In genomic region chr5:64579494-64580339, GRCm38 (mm10) we compare ENCODE assay signal across 8 mouse cellular contexts.
DNase-seq lines count a peak whose midpoint lies in the region; ATAC-seq and TF ChIP-seq lines count a peak whose summit lies in the region.

No protein-coding gene starts in this region.

- H3K4me1 ChIP-seq in ES-E14 (ENCODE audit: control insufficient read depth in 2 of 2, insufficient read depth in 2 of 2, low read length in 2 of 2, poor library complexity in 1 of 2), result peaks cover 0 to 20% of the 10 kb centered on the region in 2 experiments; a peak in 3 of 4 replicates
- H3K4me1 ChIP-seq in forebrain, embryonic 14.5 days (ENCODE audit: control insufficient read depth, insufficient read depth, low read length), result peaks cover 7% of the 10 kb centered on the region
- no peaks in the 10 kb centered on the region; the same call in 1 of the 2 replicates for H3K4me1 ChIP-seq in hindbrain, embryonic 11.5 days (replicated peaks; ENCODE audit: control insufficient read depth, insufficient read depth, low read length)
- peaks cover 23% of the 10 kb centered on the region for H3K4me1 ChIP-seq in limb, embryonic 14.5 days (ENCODE audit: control insufficient read depth, insufficient read depth, low read length)
- peaks cover 11% of the 10 kb centered on the region for H3K4me1 ChIP-seq in midbrain, embryonic 14.5 days (ENCODE audit: control insufficient read depth, insufficient read depth, low read length)

- H3K9ac ChIP-seq in ES-E14 (ENCODE audit: insufficient read depth, low read depth, low read length, poor library complexity, severe bottlenecking), result no peak overlapping the region
- peak overlapping the region; percentile 40; the same call in 1 of the 2 replicates for H3K9ac ChIP-seq in forebrain, embryonic 14.5 days (ENCODE audit: low read length)
- H3K9ac ChIP-seq in hindbrain, embryonic 11.5 days (ENCODE audit: low read depth, low read length), result peak overlapping the region; percentile 8; the same call in 1 of the 2 replicates
- no peak overlapping the region for H3K9ac ChIP-seq in limb, embryonic 14.5 days (ENCODE audit: low read depth, low read length, severe bottlenecking)
- H3K9ac ChIP-seq in midbrain, embryonic 14.5 days (replicated peaks; ENCODE audit: low read length), result no peak overlapping the region

- 5% methylated on average over 14 of the region's 14 CpGs for WGBS in forebrain, embryonic 14.5 days
- 11% methylated on average over 14 of the region's 14 CpGs for WGBS in hindbrain, embryonic 11.5 days
- WGBS in limb, embryonic 14.5 days, result 5% methylated on average over 14 of the region's 14 CpGs
- 7% methylated on average over 14 of the region's 14 CpGs for whole genome bisulfite sequencing in midbrain, embryonic 14.5 days

- DNase-seq in ES-E14 (ENCODE audit: low read depth, low spot score), result peak; percentile 42
- DNase-seq in adrenal gland, postnatal 10 days, result peak; percentile 72
- peak; percentile 77 for DNase-seq in forebrain, embryonic 14.5 days (ENCODE audit: low spot score)
- peak; percentile 44 for DNase-seq in hindbrain, embryonic 11.5 days (ENCODE audit: low spot score)
- DNase-seq in limb, embryonic 14.5 days (ENCODE audit: low spot score), result peak; percentile 63
- peak; percentile 46 for DNase-seq in midbrain, embryonic 14.5 days
- no peak for DNase-seq in natural killer cell, adult 2 months (ENCODE audit: low spot score in 2 of 2)

- in situ Hi-C loops in ES-E14 (cut with MboI; ENCODE audit: low sequenced_read_pairs in 2 of 2, unreplicated experiment in 2 of 2), result loop anchor here (10.0 to 25.0 kb wide), 4 partner anchors 195 to 285 kb away; partner anchors contain the start of gene Klf3 (in 1 of the 2)

- H3K9me3 ChIP-seq in ES-E14 (ENCODE audit: control insufficient read depth, insufficient read depth, low read depth, low read length), result no peaks in the 10 kb centered on the region
- H3K9me3 ChIP-seq in forebrain, embryonic 14.5 days (replicated peaks; ENCODE audit: control insufficient read depth, low read length), result no peaks in the 10 kb centered on the region
- no peaks in the 10 kb centered on the region for H3K9me3 ChIP-seq in hindbrain, embryonic 11.5 days (ENCODE audit: control insufficient read depth, low read length)
- no peaks in the 10 kb centered on the region for H3K9me3 ChIP-seq in limb, embryonic 14.5 days (ENCODE audit: control insufficient read depth, low read length)
- H3K9me3 ChIP-seq in midbrain, embryonic 14.5 days (ENCODE audit: control insufficient read depth, low read length), result no peaks in the 10 kb centered on the region

- no peaks in the 10 kb centered on the region; the same call in 1 of the 2 replicates for H3K27me3 ChIP-seq in forebrain, embryonic 14.5 days (replicated peaks; ENCODE audit: control insufficient read depth, insufficient read depth, low read length)
- H3K27me3 ChIP-seq in hindbrain, embryonic 11.5 days (ENCODE audit: control insufficient read depth, insufficient read depth, low read length), result no peaks in the 10 kb centered on the region
- H3K27me3 ChIP-seq in limb, embryonic 14.5 days (ENCODE audit: control insufficient read depth, insufficient read depth, low read length), result no peaks in the 10 kb centered on the region
- no peaks in the 10 kb centered on the region for H3K27me3 ChIP-seq in midbrain, embryonic 14.5 days (ENCODE audit: control insufficient read depth, insufficient read depth, low read length)

- peak overlapping the region; percentile 54 for H3K27ac ChIP-seq in ES-E14 (ENCODE audit: insufficient read depth, low read depth, low read length, poor library complexity, severe bottlenecking)
- H3K27ac ChIP-seq in forebrain, embryonic 14.5 days (ENCODE audit: low read depth, low read length), result peak overlapping the region; percentile 10; the same call in 1 of the 2 replicates
- H3K27ac ChIP-seq in hindbrain, embryonic 11.5 days (ENCODE audit: low read depth, low read length), result peak overlapping the region; percentile 67
- peak overlapping the region; percentile 56 for H3K27ac ChIP-seq in limb, embryonic 14.5 days (replicated peaks; ENCODE audit: low read depth, low read length)
- no peak overlapping the region; the same call in 1 of the 2 replicates for H3K27ac ChIP-seq in midbrain, embryonic 14.5 days (replicated peaks; ENCODE audit: low read depth, low read length)

- H3K4me3 ChIP-seq in ES-E14 (ENCODE audit: insufficient read depth in 1 of 2, low read depth in 1 of 2, low read length in 2 of 2, poor library complexity in 1 of 2, severe bottlenecking in 1 of 2), result no peak overlapping the region
- H3K4me3 ChIP-seq in forebrain, embryonic 14.5 days (ENCODE audit: low read depth, low read length), result no peak overlapping the region
- no peak overlapping the region for H3K4me3 ChIP-seq in hindbrain, embryonic 11.5 days (ENCODE audit: low read depth, low read length)
- no peak overlapping the region; the same call in 1 of the 2 replicates for H3K4me3 ChIP-seq in limb, embryonic 14.5 days (replicated peaks; ENCODE audit: low read length)
- H3K4me3 ChIP-seq in midbrain, embryonic 14.5 days (replicated peaks; ENCODE audit: low read depth, low read length), result no peak overlapping the region

- no peak for TF ChIP-seq POLR2A in limb, embryonic 14.5 days (IDR thresholded peaks at IDR 0.05; ENCODE audit: borderline replicate concordance, extremely low read depth, insufficient read depth, insufficient read length)

- H3K36me3 ChIP-seq in ES-E14 (ENCODE audit: control insufficient read depth, insufficient read depth, low read length, poor library complexity, severe bottlenecking), result no peaks in the 10 kb centered on the region
- no peaks in the 10 kb centered on the region for H3K36me3 ChIP-seq in forebrain, embryonic 14.5 days (ENCODE audit: control insufficient read depth, insufficient read depth, low read length)
- no peaks in the 10 kb centered on the region for H3K36me3 ChIP-seq in hindbrain, embryonic 11.5 days (ENCODE audit: control insufficient read depth, insufficient read depth, low read length)
- H3K36me3 ChIP-seq in limb, embryonic 14.5 days (ENCODE audit: control insufficient read depth, insufficient read depth, low read length), result no peaks in the 10 kb centered on the region
- H3K36me3 ChIP-seq in midbrain, embryonic 14.5 days (ENCODE audit: control insufficient read depth, insufficient read depth, low read length), result no peaks in the 10 kb centered on the region

- H3K4me2 ChIP-seq in forebrain, embryonic 14.5 days (ENCODE audit: low read length), result peak overlapping the region; percentile 28
- H3K4me2 ChIP-seq in hindbrain, embryonic 11.5 days (replicated peaks; ENCODE audit: low read depth, low read length), result no peak overlapping the region; the same call in 1 of the 2 replicates
- H3K4me2 ChIP-seq in limb, embryonic 14.5 days (replicated peaks; ENCODE audit: low read depth, low read length, severe bottlenecking), result peak overlapping the region; percentile 34
- peak overlapping the region; percentile 27 for H3K4me2 ChIP-seq in midbrain, embryonic 14.5 days (ENCODE audit: low read length)

- peak; percentile 88 for ATAC-seq in forebrain, embryonic 14.5 days
- ATAC-seq in hindbrain, embryonic 11.5 days (ENCODE audit: low FRiP score), result peak; percentile 74
- ATAC-seq in limb, embryonic 14.5 days (ENCODE audit: low FRiP score, low read depth), result peak; percentile 55; the same call in 1 of the 2 replicates
- peak; percentile 63; the same call in 1 of the 2 replicates for ATAC-seq in midbrain, embryonic 14.5 days (ENCODE audit: low FRiP score, low TSS enrichment)
- ATAC-seq in inflammation-experienced regulatory T-cells, adult 6 months, result no peak

TF ChIP-seq in ES-E14, 5 proteins besides CTCF, POLR2A, EP300 and RAD21:
- TF ChIP-seq ZC3H11A (IDR thresholded peaks at IDR 0.05; ENCODE audit: borderline replicate concordance, low read depth, low read length), result no peak
- no peak for TF ChIP-seq MAFK (IDR thresholded peaks at IDR 0.05; ENCODE audit: insufficient read depth, low read depth, low read length)
- no peak for TF ChIP-seq HCFC1 (IDR thresholded peaks at IDR 0.05; ENCODE audit: borderline replicate concordance, insufficient read depth, low read length)
- peak; percentile 15; the same call in 1 of the 2 replicates for TF ChIP-seq CHD2 (IDR thresholded peaks at IDR 0.05; ENCODE audit: low read depth, low read length)
- no peak for TF ChIP-seq ZNF384 (IDR thresholded peaks at IDR 0.05; ENCODE audit: low read depth, low read length)

Comparison
In these comparisons a context has a peak if more than half of its experiments do, and no peak if none do; other contexts are left out.
1. DNase-seq: peak in ES-E14 (single experiment), adrenal gland, postnatal 10 days (single experiment), forebrain, embryonic 14.5 days (single experiment), hindbrain, embryonic 11.5 days (single experiment), limb, embryonic 14.5 days (single experiment) and midbrain, embryonic 14.5 days (single experiment); none in natural killer cell, adult 2 months (0 of 2).
2. H3K9ac ChIP-seq: peak in forebrain, embryonic 14.5 days (single experiment) and hindbrain, embryonic 11.5 days (single experiment); none in ES-E14 (single experiment), limb, embryonic 14.5 days (single experiment) and midbrain, embryonic 14.5 days (single experiment).